Mouse (Mus musculus) hindbrain, embryonic 12.5 days (tissue): ENCODE measurements around the gene Camkv. TPM values are rescaled to one million over a fixed set of nuclear protein-coding genes. Genes with fewer than 3 reads are reported as not detected.

Source experiments
- ATAC-seq: fragments of 200-750 bp; cut with Nextera tagmentation; 2 replicates; pipeline ENCODE4 v1.8.0; 2017; ENCODE audit warnings: moderate TSS enrichment; ENCODE audit not compliant: low FRiP score
- H3K27ac ChIP-seq: fragments of 300-500 bp; sonication (generic); 2 replicates; pipeline ENCODE4 v1.5.1; 2016; ENCODE audit warnings: mild to moderate bottlenecking
- H3K27me3 ChIP-seq: fragments of 300-500 bp; sonication (generic); 2 replicates; pipeline ENCODE4 v1.6.1; 2016; ENCODE audit warnings: mild to moderate bottlenecking
- H3K36me3 ChIP-seq: fragments of 300-500 bp; sonication (generic); 2 replicates; pipeline ENCODE4 v1.6.1; 2016; ENCODE audit warnings: mild to moderate bottlenecking
- H3K4me1 ChIP-seq: fragments of 300-500 bp; sonication (generic); 2 replicates; pipeline ENCODE4 v1.6.1; 2016
- H3K4me2 ChIP-seq: fragments of 300-500 bp; sonication (generic); replicated peaks from 2 replicates; pipeline ENCODE4 v1.6.1; 2016; ENCODE audit warnings: mild to moderate bottlenecking
- H3K4me3 ChIP-seq: fragments of 300-500 bp; sonication (generic); 2 replicates; pipeline ENCODE4 v1.5.1; 2016; ENCODE audit warnings: mild to moderate bottlenecking
- H3K9ac ChIP-seq: fragments of 300-500 bp; sonication (generic); 2 replicates; pipeline ENCODE4 v1.6.1; 2016; ENCODE audit warnings: mild to moderate bottlenecking, moderate library complexity
- H3K9me3 ChIP-seq: fragments of 300-500 bp; sonication (generic); replicated peaks from 2 replicates; pipeline ENCODE4 v1.6.1; 2016; ENCODE audit warnings: mild to moderate bottlenecking
- WGBS: fragments of 180-500 bp; shearing (Covaris S2); methylation state at CpG from one replicate; pipeline ENCODE4 v1.1.7; 2016; 5-methylcytosine and 5-hydroxymethylcytosine counted together
- polyA plus RNA-seq: library from polyadenylated mRNA; unstranded; fragments of >200 nt; fragmentation: Nextera tagmentation; extraction: Ambion mirVana; gene quantifications from 2 replicates; pipeline ENCODE4 v1.2.1, GENCODE M21; 2016

Camkv gene
- polyA plus RNA-seq, 1 experiment from 2014 or later = 7.3 TPM

DNA sequence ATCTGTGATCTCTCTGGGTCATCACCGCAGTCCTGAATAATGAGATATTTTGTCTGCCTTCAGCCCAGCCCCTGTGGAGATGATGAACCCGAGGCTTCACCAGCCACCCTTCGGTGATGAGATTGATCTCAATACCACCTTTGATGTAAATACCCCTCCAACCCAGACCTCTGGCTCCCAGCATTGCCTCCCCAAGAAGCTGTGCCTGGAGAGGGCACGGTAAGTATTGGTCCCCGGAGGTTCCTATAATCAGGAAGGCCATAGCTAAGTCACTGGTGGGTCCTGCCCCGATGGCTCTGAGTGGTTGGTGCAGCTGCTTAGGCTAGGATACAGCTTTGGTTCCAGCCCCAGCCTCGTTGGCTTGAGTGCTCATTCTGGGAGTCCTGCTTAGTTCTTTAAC lies 33.1 kb downstream of the Camkv start:
- no peak for ATAC-seq
- H3K9me3 ChIP-seq = no peaks in the 10 kb centered on the region
- no peak overlapping the region for H3K4me3 ChIP-seq
- H3K4me1 ChIP-seq = no peaks in the 10 kb centered on the region
- 92% methylated on average over 7 of the region's 7 CpGs for WGBS
- no peak overlapping the region for H3K9ac ChIP-seq
- no peak overlapping the region for H3K27ac ChIP-seq
- no peaks in the 10 kb centered on the region for H3K27me3 ChIP-seq
- H3K4me2 ChIP-seq = no peak overlapping the region
- peaks cover 26% of the 10 kb centered on the region for H3K36me3 ChIP-seq

DNA sequence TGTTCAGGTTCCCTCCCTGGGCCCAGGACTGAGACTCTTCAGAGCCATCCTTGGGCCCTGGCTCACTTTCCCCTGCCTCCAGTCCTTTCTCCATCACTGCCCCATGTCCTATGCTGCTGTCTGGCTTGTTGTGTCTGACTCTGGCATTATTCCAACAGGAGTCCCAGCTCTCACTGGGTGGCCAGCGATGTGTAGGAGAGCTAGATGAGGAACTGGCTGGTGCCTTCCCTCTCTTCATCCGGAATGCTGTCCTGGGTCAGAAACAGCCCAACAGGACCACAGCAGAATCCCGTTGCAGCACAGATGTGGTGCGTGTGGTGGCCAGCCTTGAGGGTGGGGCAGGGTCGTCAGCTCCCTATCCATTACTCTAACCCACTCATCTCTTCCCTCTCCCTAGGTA lies 34.8 kb downstream of the Camkv start:
- Histone ChIP-seq H3K4me3 (no peak overlapping the region), H3K9me3 (no peaks in the 10 kb centered on the region), H3K4me1 (no peaks in the 10 kb centered on the region), H3K9ac (no peak overlapping the region), H3K27me3 (no peaks in the 10 kb centered on the region), H3K27ac (no peak overlapping the region), H3K36me3 (peaks cover 22% of the 10 kb centered on the region), H3K4me2 (no peak overlapping the region)
- WGBS = 89% methylated on average over 5 of the region's 5 CpGs
- no peak for ATAC-seq

DNA sequence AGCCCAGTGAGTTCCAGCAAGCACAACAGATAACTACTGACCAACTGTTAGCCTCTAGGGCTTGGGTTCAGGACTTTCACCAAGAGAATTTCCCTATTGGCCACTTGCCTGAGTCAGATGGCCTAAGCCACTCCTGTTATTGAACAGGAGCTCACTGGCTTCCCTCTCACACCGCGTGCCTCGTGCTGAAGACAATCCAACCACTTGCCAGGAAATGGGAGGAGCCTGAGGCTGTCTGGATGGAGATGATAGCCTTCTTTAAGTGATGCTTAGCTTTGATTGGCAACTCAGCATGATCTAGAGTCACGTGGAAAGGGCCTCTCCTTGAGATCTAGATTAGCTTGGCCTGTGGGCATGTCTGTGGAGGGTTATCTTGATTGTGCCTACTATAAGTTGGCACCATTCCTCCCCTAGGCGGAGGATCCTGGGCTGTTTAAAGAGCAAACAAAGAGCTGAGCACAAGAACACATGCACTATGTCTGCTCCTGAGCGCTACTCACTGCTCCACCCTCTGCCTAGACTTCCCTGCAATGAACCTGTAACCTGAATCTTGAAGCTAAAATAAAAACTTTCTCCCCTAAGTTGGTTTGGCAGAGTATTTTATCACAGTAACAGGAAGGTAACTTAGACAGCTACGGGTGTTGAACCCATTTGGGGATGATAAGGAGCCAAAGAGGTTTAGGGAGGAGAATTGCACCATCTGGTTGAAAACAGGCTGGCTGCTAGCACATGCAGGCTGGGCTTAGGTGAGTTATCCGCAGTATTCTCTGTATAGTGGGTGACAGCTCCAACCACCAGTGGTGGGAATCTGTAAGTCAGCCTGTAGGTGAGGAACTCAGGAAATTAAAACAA lies 36.4 kb downstream of the Camkv start:
- H3K27me3 ChIP-seq = no peaks in the 10 kb centered on the region
- 85% methylated on average over 8 of the region's 8 CpGs for WGBS

DNA sequence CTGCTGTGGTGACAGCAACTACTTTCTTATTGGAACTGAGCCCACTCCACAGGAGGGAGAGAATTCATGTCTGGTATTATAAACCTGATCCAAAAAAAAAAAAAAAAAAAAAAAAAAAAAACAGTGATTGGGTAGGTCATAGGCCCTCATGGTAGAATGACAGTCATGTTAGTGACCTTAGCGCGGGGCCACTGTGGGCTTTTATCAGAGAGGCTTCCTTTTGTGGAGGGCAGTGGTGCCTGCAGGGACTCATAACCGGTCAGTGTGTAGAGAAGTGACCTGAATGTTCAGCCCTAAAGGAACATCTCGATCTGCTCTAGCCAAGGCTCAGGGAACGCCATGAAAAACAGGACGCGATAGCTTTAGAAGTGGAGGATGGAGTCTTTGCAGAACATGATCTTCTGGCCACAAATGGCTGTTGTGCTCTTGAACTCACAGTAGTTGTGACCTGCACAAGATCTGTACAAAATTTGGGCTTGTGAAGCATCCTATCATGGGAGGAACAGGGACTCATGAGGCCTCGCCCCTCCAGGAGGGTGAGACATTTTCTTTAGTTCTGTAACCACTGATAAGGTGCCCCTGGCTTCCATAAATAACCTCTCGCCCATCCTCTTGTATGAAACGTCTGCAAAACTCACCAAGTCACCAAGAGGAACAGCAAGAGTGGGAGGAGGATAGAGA lies 39.2 kb downstream of the Camkv start:
- no peaks in the 10 kb centered on the region for H3K9me3 ChIP-seq
- ATAC-seq = no peak
- no peak overlapping the region; the same call in 1 of the 2 replicates for H3K27ac ChIP-seq
- no peaks in the 10 kb centered on the region for H3K27me3 ChIP-seq
- peaks cover 15% of the 10 kb centered on the region for H3K36me3 ChIP-seq
- H3K4me1 ChIP-seq = 0 out of 2 replicates have a peak, but pooled peaks cover 4% of the 10 kb centered on the region
- no peak overlapping the region for H3K4me3 ChIP-seq
- WGBS = 82% methylated on average over 10 of the region's 10 CpGs
- H3K9ac ChIP-seq = no peak overlapping the region
- H3K4me2 ChIP-seq = no peak overlapping the region

More for the DNA sequence above, 36.4 kb downstream of the Camkv start:
- Histone ChIP-seq H3K9me3 (no peaks in the 10 kb centered on the region), H3K27ac (no peak overlapping the region), H3K4me2 (no peak overlapping the region), H3K4me1 (0 out of 2 replicates have a peak, but pooled peaks cover 4% of the 10 kb centered on the region), H3K4me3 (no peak overlapping the region), H3K36me3 (peaks cover 22% of the 10 kb centered on the region), H3K9ac (no peak overlapping the region)
- ATAC-seq = no peak

DNA sequence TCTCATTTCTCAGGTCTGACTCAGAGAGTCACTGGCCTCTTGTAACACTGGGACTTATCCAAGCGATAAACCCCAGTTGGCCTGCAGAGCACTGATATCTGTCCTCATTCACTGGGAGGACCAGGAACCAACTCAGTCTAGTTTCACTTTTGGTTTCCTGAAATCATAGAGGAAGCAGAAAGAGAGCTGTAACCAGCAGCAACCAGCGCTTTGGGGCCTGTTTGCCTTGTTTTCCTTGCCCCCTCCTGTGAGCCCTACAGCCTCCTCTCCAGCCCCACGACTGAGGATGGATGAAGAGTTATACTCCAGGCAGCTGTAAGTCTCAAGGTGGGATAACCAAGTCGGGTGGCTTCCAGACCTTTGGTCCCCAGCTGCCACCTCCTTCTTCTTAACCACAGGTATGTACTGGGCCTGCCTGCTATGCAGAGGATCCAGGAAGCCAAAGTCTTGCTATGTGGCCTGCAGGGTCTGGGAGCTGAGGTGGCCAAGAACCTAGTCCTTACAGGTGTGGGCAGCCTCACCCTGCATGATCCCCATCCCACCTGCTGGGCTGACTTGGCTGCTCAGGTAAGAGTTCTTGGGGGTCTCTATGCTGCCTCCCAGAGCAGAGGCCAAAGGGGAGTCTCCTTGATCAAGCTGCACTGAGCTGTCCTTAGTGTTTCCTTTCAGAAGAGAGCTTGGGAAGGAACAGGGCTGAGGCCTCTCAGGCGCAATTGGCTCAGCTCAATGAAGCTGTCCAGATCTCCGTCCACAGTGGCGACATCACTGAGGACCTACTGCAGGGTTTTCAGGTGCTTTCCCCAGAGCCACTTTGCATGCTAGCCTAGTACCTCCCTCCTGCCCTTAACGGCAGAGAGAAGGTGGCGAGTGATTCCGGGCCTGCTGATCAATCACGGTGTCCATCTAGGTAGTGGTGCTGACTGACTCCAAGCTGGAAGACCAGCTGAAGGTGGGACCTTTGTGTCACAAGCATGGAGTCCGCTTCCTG lies 40.2 kb downstream of the Camkv start, which contains the start of gene Uba7:
TSS of gene Uba7 (plus strand) at position 107 of the 988 bp plus-strand sequence.
- WGBS = 74% methylated on average over 12 of the region's 12 CpGs
- peaks cover 6% of the 10 kb centered on the region for H3K36me3 ChIP-seq
- H3K27me3 ChIP-seq = no peaks in the 10 kb centered on the region
- no peak within 1 kb of the TSS for H3K4me3 ChIP-seq
- no peak for ATAC-seq
- peaks cover 6% of the 10 kb centered on the region for H3K4me1 ChIP-seq
- no peak within 1 kb of the TSS for H3K9ac ChIP-seq
- H3K4me2 ChIP-seq = no peak within 1 kb of the TSS
- H3K9me3 ChIP-seq = no peaks in the 10 kb centered on the region
- peak within 1 kb of the TSS; percentile 2; the same call in 1 of the 2 replicates for H3K27ac ChIP-seq

DNA sequence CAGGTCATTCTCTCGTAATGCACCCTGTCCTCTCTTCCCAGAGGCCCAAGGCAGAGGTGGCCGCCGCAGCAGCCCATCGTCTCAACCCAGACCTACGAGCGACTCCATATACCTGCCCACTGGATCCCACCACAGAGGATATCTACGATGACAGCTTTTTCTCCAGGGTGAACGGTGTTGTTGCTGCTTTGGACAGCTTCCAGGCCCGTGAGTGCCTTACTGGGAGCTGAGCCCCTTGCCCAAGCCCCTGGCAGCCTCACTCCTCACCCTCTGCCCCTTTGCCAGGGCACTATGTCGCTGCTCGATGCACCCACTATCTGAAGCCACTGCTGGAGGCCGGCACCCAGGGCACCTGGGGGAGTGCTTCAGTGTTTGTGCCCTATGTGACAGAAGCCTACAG lies 43.3 kb downstream of the Camkv start:
- Histone ChIP-seq H3K4me1 (peaks cover 34% of the 10 kb centered on the region), H3K4me3 (no peak overlapping the region), H3K9ac (no peak overlapping the region), H3K9me3 (no peaks in the 10 kb centered on the region), H3K27me3 (peaks cover 8% of the 10 kb centered on the region), H3K4me2 (no peak overlapping the region), H3K36me3 (no peaks in the 10 kb centered on the region), H3K27ac (no peak overlapping the region)
- WGBS = 93% methylated on average over 12 of the region's 12 CpGs
- no peak for ATAC-seq

DNA sequence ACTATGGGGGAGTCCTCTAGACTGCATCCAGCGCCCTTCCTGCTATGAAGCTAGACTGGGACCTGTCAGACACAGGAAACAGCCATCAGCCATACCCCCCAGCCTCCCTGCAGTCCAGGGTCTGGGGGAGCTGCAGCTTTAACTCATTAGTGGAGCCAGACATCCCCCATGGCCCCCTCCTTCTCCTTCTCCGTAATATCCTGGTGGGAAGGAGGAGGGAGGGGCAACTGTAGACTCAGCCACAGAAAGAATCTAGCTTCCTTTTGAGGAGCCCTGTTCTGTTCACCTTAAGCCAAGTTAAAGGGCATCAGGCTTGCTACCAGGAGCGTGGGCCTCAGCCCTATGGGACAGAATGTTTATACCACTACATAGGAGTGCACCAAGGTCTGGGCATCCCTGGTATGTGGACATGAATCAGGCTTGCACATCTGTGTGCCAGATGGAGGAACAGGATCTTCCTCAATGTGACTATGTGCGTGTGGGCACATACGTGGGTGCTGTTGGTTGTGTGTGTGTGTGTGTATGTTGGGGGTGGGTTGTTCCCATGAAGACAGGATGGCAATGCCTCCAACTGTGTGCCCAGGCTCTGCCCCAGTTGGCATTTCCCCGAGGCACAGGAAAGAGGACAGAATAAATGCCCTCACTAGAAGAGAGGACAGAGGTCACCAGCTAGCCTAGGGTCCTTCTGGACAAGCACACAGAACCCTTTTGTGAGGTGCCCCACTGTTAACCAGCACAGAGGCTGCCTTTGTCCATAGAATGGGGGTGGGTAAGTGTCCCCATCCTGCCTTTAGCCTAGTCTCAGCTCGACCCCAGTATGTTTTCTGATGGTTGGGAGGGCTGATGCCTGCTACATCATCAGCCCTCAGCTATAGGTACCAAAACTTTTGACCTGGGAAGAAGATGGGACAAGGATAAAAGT lies 46.5 kb downstream of the Camkv start:
- Histone ChIP-seq H3K36me3 (no peaks in the 10 kb centered on the region), H3K9me3 (no peaks in the 10 kb centered on the region), H3K4me1 (peaks cover 38% of the 10 kb centered on the region), H3K27me3 (peaks cover 24% of the 10 kb centered on the region), H3K4me3 (peak overlapping the region; percentile 6; the same call in 1 of the 2 replicates), H3K9ac (no peak overlapping the region), H3K4me2 (peak overlapping the region; percentile 84), H3K27ac (peak overlapping the region; percentile 82)
- ATAC-seq = no peak
- WGBS = 48% methylated on average over 7 of the region's 7 CpGs

DNA sequence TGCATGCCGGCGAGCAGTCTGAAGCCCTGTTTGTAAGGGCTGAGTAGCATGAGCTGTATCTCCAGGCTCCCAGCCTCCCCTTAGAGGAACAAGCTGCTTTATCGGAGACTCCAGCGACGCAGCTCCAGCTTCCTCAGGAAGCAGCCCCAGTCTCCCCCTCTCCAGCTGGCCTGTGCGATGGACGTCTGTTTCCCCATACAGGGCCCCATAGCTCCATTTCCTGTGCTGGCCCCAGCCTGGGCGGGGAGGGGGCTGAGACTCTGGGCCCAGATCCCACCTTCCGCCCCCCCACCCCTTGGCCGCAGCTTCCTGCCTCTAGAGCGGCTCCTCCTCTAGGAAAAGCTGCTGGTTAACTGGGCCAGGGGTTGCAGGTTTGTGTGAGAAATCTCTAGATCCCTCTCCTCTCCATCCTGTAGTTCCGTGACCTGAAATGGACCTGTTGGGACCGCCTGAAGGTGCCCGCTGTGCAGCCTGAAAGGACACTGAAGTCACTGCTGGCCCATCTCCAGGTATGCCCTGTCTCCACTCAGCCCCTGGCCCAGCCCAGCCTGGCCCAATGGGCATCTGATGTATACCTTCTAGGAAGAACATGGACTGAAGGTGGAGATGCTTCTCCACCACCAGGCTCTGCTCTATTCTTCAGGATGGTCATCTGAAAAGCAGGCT lies 47.3 kb downstream of the Camkv start, which contains the start of gene Gm20661:
TSS of gene Gm20661 (plus strand) at position 378 of the 666 bp plus-strand sequence.
- H3K4me3 ChIP-seq = peak within 1 kb of the TSS; percentile 62

DNA sequence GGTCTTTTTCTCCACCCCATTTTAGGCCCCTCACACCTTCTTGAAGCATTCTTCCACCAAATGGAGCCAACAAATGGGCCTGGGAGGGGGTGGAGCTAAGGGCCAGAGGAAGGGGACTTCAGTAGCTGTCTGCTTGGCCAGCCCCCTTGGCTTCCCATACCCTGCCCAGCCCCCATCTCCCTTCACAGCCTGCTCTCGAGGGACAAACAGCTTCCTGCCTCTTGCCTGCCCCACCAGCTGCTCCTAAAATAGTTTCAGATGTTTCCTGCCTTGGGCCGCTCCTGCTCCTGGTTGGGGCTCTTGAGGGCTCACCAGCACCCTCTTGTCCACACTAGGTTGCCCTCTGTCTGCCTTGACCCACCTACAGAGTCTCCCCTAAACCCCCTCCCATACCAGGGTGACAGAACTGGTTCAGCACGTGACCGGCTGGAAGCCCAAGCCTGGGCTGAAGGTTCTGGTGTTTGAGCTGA lies 48.0 kb downstream of the Camkv start:
- Histone ChIP-seq H3K27me3 (peaks cover 24% of the 10 kb centered on the region), H3K27ac (peak overlapping the region; percentile 82), H3K4me3 (peak overlapping the region; percentile 62), H3K36me3 (no peaks in the 10 kb centered on the region), H3K4me1 (peaks cover 41% of the 10 kb centered on the region), H3K9me3 (no peaks in the 10 kb centered on the region), H3K9ac (peak overlapping the region; percentile 35; the same call in 1 of the 2 replicates), H3K4me2 (peak overlapping the region; percentile 84)
- WGBS = 37% methylated on average over 4 of the region's 4 CpGs
- ATAC-seq = no peak

More for the DNA sequence above, 47.3 kb downstream of the Camkv start, which contains the start of gene Gm20661:
- no peak for ATAC-seq
- peak within 1 kb of the TSS; percentile 41 for H3K9ac ChIP-seq
- peak within 1 kb of the TSS; percentile 84 for H3K4me2 ChIP-seq
- peak within 1 kb of the TSS; percentile 82 for H3K27ac ChIP-seq
- WGBS = 48% methylated on average over 14 of the region's 14 CpGs
- peaks cover 24% of the 10 kb centered on the region for H3K27me3 ChIP-seq
- peaks cover 38% of the 10 kb centered on the region for H3K4me1 ChIP-seq
- no peaks in the 10 kb centered on the region for H3K9me3 ChIP-seq
- no peaks in the 10 kb centered on the region for H3K36me3 ChIP-seq

DNA sequence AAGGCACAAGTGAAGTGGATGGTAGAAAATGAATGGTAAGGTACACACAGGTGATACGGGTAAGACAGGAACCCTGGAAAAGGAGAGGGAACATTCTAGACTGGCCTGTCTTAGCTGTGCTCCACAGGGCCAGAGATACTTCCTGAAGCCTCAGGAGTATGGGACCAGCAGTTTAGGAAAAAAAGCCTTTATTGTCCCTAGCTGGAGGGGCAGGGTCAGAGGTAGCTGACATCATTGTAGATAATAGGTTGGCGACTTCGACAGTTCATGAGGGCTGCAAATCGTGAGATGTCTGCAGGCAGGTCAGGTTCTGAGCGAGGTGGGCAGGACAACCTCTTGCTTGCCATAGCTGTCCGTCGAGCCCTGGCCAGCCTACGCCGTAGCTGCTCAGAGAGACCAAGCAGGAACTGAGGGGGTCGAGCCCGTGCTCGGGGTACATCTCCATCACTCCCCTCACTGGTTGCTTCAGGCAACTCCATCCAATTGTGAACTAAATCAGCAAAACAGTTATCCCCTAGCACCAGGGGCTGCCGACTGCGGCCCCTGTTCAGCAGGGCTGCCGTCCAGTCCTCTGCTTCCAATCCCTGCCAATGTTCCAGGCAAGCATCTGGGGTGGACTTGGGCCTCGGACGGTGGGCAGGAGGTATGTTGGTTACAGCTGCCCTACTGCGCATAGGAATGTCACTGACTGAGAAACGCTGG lies 48.7 kb downstream of the Camkv start:
- Histone ChIP-seq H3K9me3 (no peaks in the 10 kb centered on the region), H3K27me3 (peaks cover 24% of the 10 kb centered on the region), H3K9ac (peak overlapping the region; percentile 68), H3K36me3 (no peaks in the 10 kb centered on the region), H3K4me1 (peaks cover 41% of the 10 kb centered on the region), H3K4me2 (peak overlapping the region; percentile 84), H3K4me3 (peak overlapping the region; percentile 62), H3K27ac (peak overlapping the region; percentile 82)
- ATAC-seq = no peak
- 58% methylated on average over 19 of the region's 19 CpGs for WGBS
